Mouse (Mus musculus) liver, adult 2 months (tissue): ENCODE measurements at regions not wholly inside any gene's neighbourhood (a gene's known extent, or its start where the extent isn't known, plus 50 kb on each side); places are given as distances from the start of the nearest gene placed in this dataset.

Experiments used
- DNase-seq: peaks from one replicate; pipeline ENCODE4 v3.0.0-alpha.2; 2011; ENCODE audit warnings: low read depth, low spot score; ENCODE audit errors: extremely low read depth
- H3K27ac ChIP-seq: fragments of 200-500 bp; replicated peaks from 2 replicates; pipeline ENCODE4 v1.5.1; 2012; ENCODE audit warnings: low read depth, mild to moderate bottlenecking, control low read depth, inconsistent platforms, low read length; ENCODE audit not compliant: insufficient read depth
- H3K27me3 ChIP-seq: fragments of 200-500 bp; 2 replicates; pipeline ENCODE4 v1.6.1; 2012; ENCODE audit warnings: mild to moderate bottlenecking, moderate library complexity, low read length, inconsistent platforms; ENCODE audit not compliant: control insufficient read depth, insufficient read depth
- H3K36me3 ChIP-seq: fragments of 200-500 bp; 2 replicates; pipeline ENCODE4 v1.6.1; 2012; ENCODE audit warnings: low read length, inconsistent platforms; ENCODE audit not compliant: control insufficient read depth, insufficient read depth
- H3K4me1 ChIP-seq: fragments of 200-500 bp; 2 replicates; pipeline ENCODE4 v1.6.1; 2011; ENCODE audit warnings: low read length; ENCODE audit not compliant: control insufficient read depth, insufficient read depth
- H3K4me3 ChIP-seq: fragments of 200-500 bp; 2 replicates; pipeline ENCODE4 v1.5.1; 2011; ENCODE audit warnings: low read depth, mild to moderate bottlenecking, control low read depth, low read length, moderate library complexity; ENCODE audit not compliant: insufficient read depth
- H3K79me2 ChIP-seq: fragments of 200-500 bp; 2 replicates; pipeline ENCODE4 v1.6.1; 2012; ENCODE audit warnings: inconsistent platforms, mild to moderate bottlenecking, low read length, moderate library complexity; ENCODE audit not compliant: control insufficient read depth, insufficient read depth
- H3K9ac ChIP-seq: fragments of 200-500 bp; 2 replicates; pipeline ENCODE4 v1.6.1; 2012; ENCODE audit warnings: low read depth, mild to moderate bottlenecking, control low read depth, inconsistent platforms, low read length
- CTCF ChIP-seq: fragments of 200-500 bp; IDR thresholded peaks from 2 replicates; pipeline ENCODE4 v1.5.1; 2011; ENCODE audit warnings: low read depth, low read length, control low read depth
- POLR2A ChIP-seq: fragments of 200-500 bp; IDR thresholded peaks from 2 replicates; pipeline ENCODE4 v1.6.1; 2011; ENCODE audit warnings: low read length, control low read depth; ENCODE audit not compliant: insufficient read depth; ENCODE audit errors: extremely low read depth
- WGBS: fragments of 180-500 bp; shearing (Covaris S2); methylation state at CpG from one replicate; pipeline ENCODE4 v1.1.7; 2018; 5-methylcytosine and 5-hydroxymethylcytosine counted together

- Histone ChIP-seq H3K27me3 (no peaks in the 10 kb centered on the region), H3K4me3 (no peak overlapping the region), H3K9ac (no peak overlapping the region), H3K36me3 (no peaks in the 10 kb centered on the region), H3K27ac (no peak overlapping the region), H3K79me2 (no peaks in the 10 kb centered on the region), H3K4me1 (no peaks in the 10 kb centered on the region)
- no peak for DNase-seq
- TF ChIP-seq POLR2A (no peak), CTCF (no peak)
- WGBS, result 35% methylated on average over 11 of the region's 11 CpGs
These were observed 1053.3 kb downstream of the 5730522E02Rik start for GRCm38 (mm10) chr11:25157135-25157860.

DNA sequence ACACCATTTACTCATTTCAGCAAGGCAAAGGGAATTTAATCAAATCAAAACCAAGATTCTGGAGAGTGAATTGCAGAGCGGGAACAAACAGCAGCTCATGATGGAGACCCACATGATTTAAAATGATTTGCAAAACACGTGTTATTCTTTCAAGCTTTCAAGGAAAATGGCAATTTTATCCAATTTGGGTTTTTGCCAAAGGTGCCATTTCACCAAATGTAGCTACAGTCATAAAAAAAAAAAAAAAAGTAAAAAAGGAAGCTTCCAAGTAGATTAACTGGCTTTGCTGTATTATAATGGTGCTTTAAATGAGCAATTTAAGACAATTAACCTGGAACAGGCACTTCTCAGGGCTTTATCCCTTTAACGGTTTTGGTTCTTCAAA, 1052.7 kb downstream of the 5730522E02Rik start:
- H3K27me3 ChIP-seq, result no peaks in the 10 kb centered on the region
- no peak overlapping the region for H3K4me3 ChIP-seq
- no peaks in the 10 kb centered on the region for H3K4me1 ChIP-seq
- H3K9ac ChIP-seq, result no peak overlapping the region
- WGBS, result 65% methylated on average over 3 of the region's 3 CpGs
- H3K36me3 ChIP-seq, result no peaks in the 10 kb centered on the region
- no peak for TF ChIP-seq CTCF
- no peak for TF ChIP-seq POLR2A
- no peak for DNase-seq
- H3K79me2 ChIP-seq, result no peaks in the 10 kb centered on the region
- H3K27ac ChIP-seq, result no peak overlapping the region

GRCm38 (mm10) chr11:25158884-25159283, 1051.7 kb downstream of the 5730522E02Rik start:
- no peaks in the 10 kb centered on the region for H3K4me1 ChIP-seq
- no peak overlapping the region for H3K27ac ChIP-seq
- DNase-seq, result no peak
- 88% methylated on average over 1 of the region's 1 CpGs for WGBS
- TF ChIP-seq POLR2A (no peak), CTCF (no peak)
- H3K27me3 ChIP-seq, result no peaks in the 10 kb centered on the region
- no peak overlapping the region for H3K9ac ChIP-seq
- H3K79me2 ChIP-seq, result no peaks in the 10 kb centered on the region
- no peaks in the 10 kb centered on the region for H3K36me3 ChIP-seq
- no peak overlapping the region for H3K4me3 ChIP-seq

DNA sequence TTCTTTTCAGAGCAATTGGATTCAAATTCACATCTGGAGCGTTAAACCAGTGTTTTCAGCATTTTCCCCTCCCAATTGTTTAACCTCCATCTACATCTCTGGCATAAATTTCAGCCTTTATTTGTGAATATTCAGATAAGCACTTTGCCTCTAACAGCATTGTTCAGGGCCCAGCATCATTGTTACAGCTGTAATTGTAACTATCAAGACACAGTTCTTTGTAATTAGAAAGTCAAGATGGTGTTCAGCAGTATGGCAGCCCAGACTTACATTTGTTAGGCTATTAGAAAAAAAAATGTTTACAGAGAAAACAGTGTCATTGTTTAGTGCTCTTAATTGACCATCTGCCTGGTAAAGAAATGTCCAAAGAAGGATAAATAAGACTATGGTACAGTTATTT, 1042.6 kb downstream of the 5730522E02Rik start:
- DNase-seq, result no peak
- no peak for TF ChIP-seq CTCF
- no peak for TF ChIP-seq POLR2A
- no peaks in the 10 kb centered on the region for H3K27me3 ChIP-seq
- H3K36me3 ChIP-seq, result no peaks in the 10 kb centered on the region
- H3K79me2 ChIP-seq, result no peaks in the 10 kb centered on the region
- no peak overlapping the region for H3K9ac ChIP-seq
- WGBS, result 82% methylated on average over 1 of the region's 1 CpGs
- no peaks in the 10 kb centered on the region for H3K4me1 ChIP-seq
- H3K27ac ChIP-seq, result no peak overlapping the region
- no peak overlapping the region for H3K4me3 ChIP-seq

GRCm38 (mm10) chr11:25171048-25171447, 1039.5 kb downstream of the 5730522E02Rik start:
- TF ChIP-seq POLR2A, result no peak
- TF ChIP-seq CTCF, result no peak
- WGBS, result 79% methylated on average over 1 of the region's 1 CpGs
- Histone ChIP-seq H3K4me3 (no peak overlapping the region), H3K27ac (no peak overlapping the region), H3K27me3 (no peaks in the 10 kb centered on the region), H3K9ac (no peak overlapping the region), H3K36me3 (no peaks in the 10 kb centered on the region), H3K4me1 (no peaks in the 10 kb centered on the region), H3K79me2 (no peaks in the 10 kb centered on the region)
- DNase-seq, result no peak
